Mouse (Mus musculus) thymus, adult 2 months (tissue): ENCODE measurements around the gene Traf4.

Experiments used
- CTCF ChIP-seq: fragments of 200-500 bp; IDR thresholded peaks from 2 replicates; pipeline ENCODE4 v1.5.1; 2012; ENCODE audit warnings: mild to moderate bottlenecking, control low read depth, low read length, moderate library complexity, borderline replicate concordance; ENCODE audit not compliant: control insufficient read depth, poor library complexity, insufficient read depth; ENCODE audit errors: extremely low read depth
- POLR2A ChIP-seq: fragments of 200-500 bp; IDR thresholded peaks from 2 replicates; pipeline ENCODE4 v1.6.1; 2012; ENCODE audit warnings: mild to moderate bottlenecking, low read length, control low read depth, moderate library complexity; ENCODE audit not compliant: control insufficient read depth, poor library complexity, insufficient read depth; ENCODE audit errors: extremely low read depth

DNA sequence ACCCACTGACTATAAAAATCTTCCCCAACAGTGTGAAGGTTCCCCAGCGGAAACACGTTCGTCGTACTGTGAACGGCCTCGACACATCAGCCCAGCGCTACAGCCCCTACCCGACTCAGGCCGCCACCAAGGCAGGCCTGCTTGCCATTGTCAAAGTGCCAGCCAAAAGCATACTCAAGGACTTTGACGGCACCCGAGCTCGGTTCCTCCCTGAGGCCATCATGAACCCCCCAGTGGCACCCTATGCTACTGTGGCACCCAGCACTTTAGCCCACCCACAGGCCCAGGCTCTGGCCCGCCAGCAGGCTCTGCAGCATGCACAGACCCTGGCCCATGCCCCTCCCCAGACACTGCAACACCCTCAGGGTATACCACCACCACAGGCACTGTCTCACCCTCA, 11.6 kb downstream of the Traf4 start:
- no peak for TF ChIP-seq POLR2A
- no peak for TF ChIP-seq CTCF
